Mouse (Mus musculus) liver, embryonic 14.5 days (tissue): ENCODE results near the gene Prrx2. TPM values are rescaled to one million over a fixed set of nuclear protein-coding genes. Genes with fewer than 3 reads are reported as not detected.

Experiments used
- ATAC-seq: fragments of 200-750 bp; cut with Nextera tagmentation; 2 replicates; pipeline ENCODE4 v1.8.0; 2017; ENCODE audit warnings: moderate number of reproducible peaks, mild to moderate bottlenecking, moderate library complexity; ENCODE audit not compliant: insufficient read depth
- DNase-seq, 3 experiments: peaks; one replicate each; pipeline ENCODE4 v3.0.0-alpha.2; 2012 to 2013; ENCODE audit warnings: low read depth in 3 of 3, low spot score in 3 of 3
- H3K27ac ChIP-seq: fragments of 300-500 bp; sonication (generic); 2 replicates; pipeline ENCODE4 v1.5.1; 2014; ENCODE audit warnings: moderate library complexity, mild to moderate bottlenecking, control low read depth, inconsistent platforms
- H3K27me3 ChIP-seq: fragments of 300-500 bp; sonication (generic); 2 replicates; pipeline ENCODE4 v1.6.1; 2014; ENCODE audit warnings: mild to moderate bottlenecking, low read length, moderate library complexity; ENCODE audit not compliant: control insufficient read depth, insufficient read depth
- H3K36me3 ChIP-seq: fragments of 300-500 bp; sonication (generic); replicated peaks from 2 replicates; pipeline ENCODE4 v1.6.1; 2014; ENCODE audit warnings: low read depth; ENCODE audit not compliant: control insufficient read depth, insufficient read depth
- H3K4me1 ChIP-seq, 2 experiments: fragments of 200-500 bp in 1 of 2; fragments of 300-500 bp in 1 of 2; sonication (generic) in 1 of 2; replicated peaks; 2 replicates each; pipeline ENCODE4 v1.6.1; 2012 to 2014; ENCODE audit warnings: antibody characterized with exemption in 1 of 2, inconsistent platforms in 1 of 2, low read length in 1 of 2; ENCODE audit not compliant: control insufficient read depth in 2 of 2, insufficient read depth in 2 of 2
- H3K4me2 ChIP-seq: fragments of 300-500 bp; sonication (generic); 2 replicates; pipeline ENCODE4 v1.6.1; 2014; ENCODE audit warnings: low read depth, mild to moderate bottlenecking, control low read depth, moderate library complexity
- H3K4me3 ChIP-seq, 2 experiments: fragments of 200-500 bp in 1 of 2; fragments of 300-500 bp in 1 of 2; sonication (generic) in 1 of 2; 2 replicates each; pipeline ENCODE4 v1.5.1; 2012 to 2014; ENCODE audit warnings: low read depth in 2 of 2, low read length in 2 of 2, mild to moderate bottlenecking in 2 of 2, control low read depth in 1 of 2, inconsistent platforms in 1 of 2, moderate library complexity in 1 of 2; ENCODE audit not compliant: insufficient read depth in 1 of 2
- H3K9ac ChIP-seq: fragments of 300-500 bp; sonication (generic); replicated peaks from 2 replicates; pipeline ENCODE4 v1.6.1; 2014; ENCODE audit warnings: mild to moderate bottlenecking, control low read depth, moderate library complexity
- H3K9me3 ChIP-seq: fragments of 300-500 bp; sonication (generic); 2 replicates; pipeline ENCODE4 v1.6.1; 2016; ENCODE audit warnings: low read length, mixed read lengths; ENCODE audit not compliant: control insufficient read depth
- CTCF ChIP-seq: IDR thresholded peaks from 2 replicates; pipeline ENCODE4 v1.5.1; 2016; ENCODE audit warnings: antibody characterized with exemption, low read depth, control low read depth
- EP300 ChIP-seq: IDR thresholded peaks from 2 replicates; pipeline ENCODE4 v1.6.1; 2016; ENCODE audit warnings: antibody characterized with exemption, low read depth
- WGBS: fragments of 180-500 bp; shearing (Covaris S2); extraction: QIAGEN DNeasy Blood & Tissue Kit; methylation state at CpG from one replicate; pipeline ENCODE4 v1.1.7; 2014; ENCODE audit not compliant: insufficient replicate concordance; 5-methylcytosine and 5-hydroxymethylcytosine counted together
- polyA plus RNA-seq, 2 experiments: library from polyadenylated mRNA; depleted of rRNA in 1 of 2; stranded (reverse) in 1 of 2; unstranded in 1 of 2; fragments of >200 nt; fragmentation: Nextera tagmentation in 1 of 2; extraction: Ambion mirVana in 1 of 2; gene quantifications; 2 replicates each; pipeline versions ENCODE4 v1.2.1 to v1.2.3; 2012 to 2014

Prrx2 gene
- polyA plus RNA-seq, 2 experiments: 0.49 TPM; not detected in 1

GRCm38 (mm10) chr2:30904991-30905390 is 70.2 kb downstream of the Prrx2 start:
- Histone ChIP-seq H3K9ac (no peak overlapping the region), H3K9me3 (no peaks in the 10 kb centered on the region), H3K36me3 (no peaks in the 10 kb centered on the region), H3K27me3 (peaks cover 14% of the 10 kb centered on the region), H3K4me2 (no peak overlapping the region), H3K4me3 (no peak overlapping the region), H3K4me1 (no peaks in the 10 kb centered on the region), H3K27ac (no peak overlapping the region)
- DNase-seq (no peak), ATAC-seq (no peak)
- TF ChIP-seq EP300 (no peak), CTCF (no peak)
- 66% methylated on average over 7 of the region's 7 CpGs for WGBS

- Histone ChIP-seq H3K4me3 (no peak overlapping the region), H3K4me2 (no peak overlapping the region), H3K27ac (no peak overlapping the region), H3K36me3 (no peaks in the 10 kb centered on the region), H3K9me3 (no peaks in the 10 kb centered on the region), H3K9ac (no peak overlapping the region), H3K27me3 (peaks cover 14% of the 10 kb centered on the region), H3K4me1 (no peaks in the 10 kb centered on the region)
- TF ChIP-seq CTCF (no peak), EP300 (no peak)
- no peak for DNase-seq
- WGBS: 78% methylated on average over 8 of the region's 8 CpGs
- no peak for ATAC-seq
Observed at GRCm38 (mm10) chr2:30905906-30906305, 71.1 kb downstream of the Prrx2 start.

- Histone ChIP-seq H3K36me3 (no peaks in the 10 kb centered on the region), H3K27me3 (peaks cover 14% of the 10 kb centered on the region), H3K4me3 (no peak overlapping the region), H3K4me1 (no peaks in the 10 kb centered on the region), H3K9ac (no peak overlapping the region), H3K27ac (no peak overlapping the region), H3K4me2 (no peak overlapping the region), H3K9me3 (no peaks in the 10 kb centered on the region)
- DNase-seq (no peak), ATAC-seq (no peak)
- WGBS: 51% methylated on average over 4 of the region's 4 CpGs
- TF ChIP-seq CTCF (no peak), EP300 (no peak)
Observed at GRCm38 (mm10) chr2:30906641-30907040, 71.9 kb downstream of the Prrx2 start.

GRCm38 (mm10) chr2:30912291-30912773 is 77.6 kb downstream of the Prrx2 start:
- no peak for ATAC-seq

GRCm38 (mm10) chr2:30913022-30913421 is 78.2 kb downstream of the Prrx2 start:
- Histone ChIP-seq H3K4me1 (no peaks in the 10 kb centered on the region), H3K9me3 (no peaks in the 10 kb centered on the region), H3K36me3 (no peaks in the 10 kb centered on the region), H3K9ac (no peak overlapping the region), H3K4me2 (no peak overlapping the region), H3K4me3 (no peak overlapping the region), H3K27me3 (no peaks in the 10 kb centered on the region), H3K27ac (no peak overlapping the region)
- no peak for DNase-seq
- ATAC-seq: no peak
- TF ChIP-seq CTCF: no peak
- TF ChIP-seq EP300: no peak
- 59% methylated on average over 8 of the region's 8 CpGs for WGBS

More at GRCm38 (mm10) chr2:30912291-30912773, 77.6 kb downstream of the Prrx2 start:
- H3K9ac ChIP-seq: no peak overlapping the region
- H3K4me2 ChIP-seq: no peak overlapping the region
- H3K27ac ChIP-seq: no peak overlapping the region
- no peak overlapping the region for H3K4me3 ChIP-seq
- WGBS: 49% methylated on average over 4 of the region's 4 CpGs
- H3K9me3 ChIP-seq: no peaks in the 10 kb centered on the region
- no peak for DNase-seq
- H3K27me3 ChIP-seq: no peaks in the 10 kb centered on the region
- H3K36me3 ChIP-seq: no peaks in the 10 kb centered on the region
- no peaks in the 10 kb centered on the region for H3K4me1 ChIP-seq
- TF ChIP-seq CTCF (no peak), EP300 (no peak)
